Mouse (Mus musculus) lung, postnatal 0 days (tissue): ENCODE data around the gene Limk1.

Source experiments
- CTCF ChIP-seq: IDR thresholded peaks from 2 replicates; pipeline ENCODE4 v1.5.1; 2016; ENCODE audit warnings: antibody characterized with exemption, mild to moderate bottlenecking
- EP300 ChIP-seq: IDR thresholded peaks from 2 replicates; pipeline ENCODE4 v1.6.1; 2016; ENCODE audit warnings: antibody characterized with exemption, mild to moderate bottlenecking, control low read depth

GRCm38 (mm10) chr5:134607121-134607520, 81.3 kb downstream of the Limk1 start:
- TF ChIP-seq CTCF (no peak), EP300 (no peak)
